Mouse (Mus musculus) heart, postnatal 0 days (tissue): ENCODE results near the gene Dram1. TPM values are rescaled to one million over a fixed set of nuclear protein-coding genes. Genes with fewer than 3 reads are reported as not detected.
A peak's percentile ranks its signal among the peaks of the same experiment; 100 is the strongest.

ENCODE experiments used
- ATAC-seq: fragments of 200-750 bp; cut with Nextera tagmentation; 2 replicates; pipeline ENCODE4 v1.8.0; 2017; ENCODE audit warnings: low read depth, moderate number of reproducible peaks, moderate library complexity; ENCODE audit not compliant: insufficient read depth
- DNase-seq: peaks from one replicate; pipeline ENCODE4 v3.0.0-alpha.2; 2016; ENCODE audit warnings: low spot score
- H3K27ac ChIP-seq: fragments of 300-500 bp; sonication (generic); 2 replicates; pipeline ENCODE4 v1.5.1; 2014; ENCODE audit warnings: low read depth, mild to moderate bottlenecking
- H3K27me3 ChIP-seq: fragments of 300-500 bp; sonication (generic); 2 replicates; pipeline ENCODE4 v1.6.1; 2014; ENCODE audit warnings: low read length, mixed read lengths; ENCODE audit not compliant: control insufficient read depth, insufficient read depth
- H3K36me3 ChIP-seq: fragments of 300-500 bp; sonication (generic); replicated peaks from 2 replicates; pipeline ENCODE4 v1.6.1; 2014; ENCODE audit warnings: low read length, mixed read lengths; ENCODE audit not compliant: control insufficient read depth, insufficient read depth
- H3K4me1 ChIP-seq: fragments of 300-500 bp; sonication (generic); 2 replicates; pipeline ENCODE4 v1.6.1; 2014; ENCODE audit warnings: antibody characterized with exemption; ENCODE audit not compliant: control insufficient read depth, insufficient read depth
- H3K4me2 ChIP-seq: fragments of 300-500 bp; sonication (generic); 2 replicates; pipeline ENCODE4 v1.6.1; 2014; ENCODE audit warnings: low read depth, mild to moderate bottlenecking, low read length, moderate library complexity
- H3K4me3 ChIP-seq: fragments of 300-500 bp; sonication (generic); 2 replicates; pipeline ENCODE4 v1.5.1; 2014; ENCODE audit warnings: low read depth, low read length
- H3K9ac ChIP-seq: fragments of 300-500 bp; sonication (generic); replicated peaks from 2 replicates; pipeline ENCODE4 v1.6.1; 2014; ENCODE audit warnings: low read depth, low read length, mixed read lengths
- H3K9me3 ChIP-seq: fragments of 300-500 bp; sonication (generic); replicated peaks from 2 replicates; pipeline ENCODE4 v1.6.1; 2016; ENCODE audit warnings: low read length; ENCODE audit not compliant: control insufficient read depth
- CTCF ChIP-seq: IDR thresholded peaks from 2 replicates; pipeline ENCODE4 v1.5.1; 2016; ENCODE audit warnings: antibody characterized with exemption, control low read depth, low read depth
- EP300 ChIP-seq: IDR thresholded peaks from 2 replicates; pipeline ENCODE4 v1.6.1; 2016; ENCODE audit warnings: antibody characterized with exemption, low read depth
- WGBS: fragments of 180-500 bp; shearing (Covaris S2); extraction: QIAGEN DNeasy Blood & Tissue Kit; methylation state at CpG from one replicate; pipeline ENCODE4 v1.1.7; 2014; 5-methylcytosine and 5-hydroxymethylcytosine counted together
- polyA plus RNA-seq: library from polyadenylated mRNA; unstranded; fragments of >200 nt; fragmentation: Nextera tagmentation; extraction: Ambion mirVana; gene quantifications from 2 replicates; pipeline ENCODE4 v1.2.1, GENCODE M21; 2015
- total RNA-seq: library from RNA; depleted of rRNA; stranded (reverse); fragments of >200 nt; gene quantifications from 2 replicates; pipeline ENCODE4 v1.2.3, GENCODE M21; 2014; ENCODE audit warnings: low replicate concordance

Dram1 gene
- total and polyA plus RNA-seq, 2 experiments from 2014 or later, result 1.5 to 1.8 TPM

DNA sequence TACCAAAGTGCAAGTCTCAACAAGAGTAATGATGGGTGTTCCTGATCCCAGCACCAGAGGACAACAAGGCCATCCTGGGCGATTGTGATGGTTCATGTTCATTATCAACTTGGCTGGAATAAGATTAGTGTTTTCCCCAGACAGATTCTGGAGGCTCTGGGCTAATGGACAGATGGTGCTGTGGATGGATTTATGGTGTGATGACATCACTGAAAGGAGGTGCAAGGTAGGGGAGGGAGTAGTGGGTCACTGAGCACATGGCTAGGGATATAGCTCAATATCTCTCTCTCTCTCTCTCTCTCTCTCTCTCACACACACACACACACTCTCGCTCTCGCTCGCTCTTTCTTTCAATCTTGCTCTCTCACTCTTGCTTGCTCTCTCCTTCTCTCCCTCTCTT, 60.7 kb downstream of the Dram1 start:
- Histone ChIP-seq H3K4me3 (no peak overlapping the region), H3K27me3 (no peaks in the 10 kb centered on the region), H3K9me3 (no peaks in the 10 kb centered on the region), H3K36me3 (no peaks in the 10 kb centered on the region), H3K27ac (no peak overlapping the region), H3K4me1 (peaks cover 5% of the 10 kb centered on the region; the same call in 1 of the 2 replicates), H3K9ac (no peak overlapping the region), H3K4me2 (no peak overlapping the region)
- ATAC-seq (no peak), DNase-seq (no peak)
- 89% methylated on average over 4 of the region's 4 CpGs for WGBS
- TF ChIP-seq CTCF (no peak), EP300 (no peak)

DNA sequence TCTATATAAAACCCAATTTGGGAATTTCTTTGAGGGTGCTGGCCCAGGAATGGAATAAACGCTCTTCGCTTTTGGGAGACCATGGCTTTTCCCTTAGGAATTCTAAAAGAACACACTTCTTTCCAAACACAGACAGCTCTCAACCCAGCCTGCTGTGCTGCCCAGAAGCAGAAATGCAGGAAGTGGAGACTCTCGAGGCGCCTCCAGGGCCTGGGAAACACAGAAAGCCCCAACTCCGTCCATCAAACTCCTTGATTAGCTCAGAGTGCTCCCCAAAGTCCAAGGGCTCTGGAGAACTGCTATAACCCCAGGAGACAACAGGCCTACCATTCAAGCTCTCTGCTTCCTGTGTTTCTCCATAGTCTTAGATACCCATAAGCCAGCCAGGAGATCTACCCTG, 61.7 kb downstream of the Dram1 start:
- Histone ChIP-seq H3K36me3 (no peaks in the 10 kb centered on the region), H3K4me2 (no peak overlapping the region), H3K9ac (no peak overlapping the region), H3K27me3 (no peaks in the 10 kb centered on the region), H3K27ac (no peak overlapping the region), H3K4me1 (peaks cover 5% of the 10 kb centered on the region; the same call in 1 of the 2 replicates), H3K4me3 (no peak overlapping the region), H3K9me3 (no peaks in the 10 kb centered on the region)
- no peak for DNase-seq
- TF ChIP-seq CTCF (no peak), EP300 (no peak)
- WGBS, result 73% methylated on average over 5 of the region's 5 CpGs
- no peak for ATAC-seq

DNA sequence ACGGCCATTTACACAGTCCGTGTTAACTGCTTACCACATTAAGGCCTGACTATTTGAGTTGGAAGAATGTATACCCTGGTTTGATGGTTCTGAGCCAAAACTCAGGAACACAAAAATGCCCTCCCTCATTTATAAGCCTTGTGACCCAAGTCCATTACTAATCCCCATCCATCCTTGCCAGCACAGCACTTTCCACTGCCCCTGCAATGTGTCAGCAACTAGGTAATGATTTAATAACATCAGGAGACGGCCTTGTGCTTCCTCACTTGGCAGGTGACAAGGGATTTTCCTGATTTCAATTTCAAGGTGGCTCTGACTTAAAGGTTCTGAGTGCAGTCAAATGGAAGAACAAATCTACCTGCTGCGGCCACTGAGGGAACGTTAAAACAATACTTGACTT, 64.0 kb downstream of the Dram1 start:
- WGBS, result 83% methylated on average over 5 of the region's 5 CpGs
- TF ChIP-seq EP300 (no peak), CTCF (no peak)
- no peaks in the 10 kb centered on the region for H3K4me1 ChIP-seq
- no peak overlapping the region for H3K27ac ChIP-seq
- no peak overlapping the region for H3K4me3 ChIP-seq
- H3K27me3 ChIP-seq, result no peaks in the 10 kb centered on the region
- H3K9ac ChIP-seq, result no peak overlapping the region
- H3K9me3 ChIP-seq, result no peaks in the 10 kb centered on the region
- no peak for ATAC-seq
- DNase-seq, result no peak
- no peaks in the 10 kb centered on the region for H3K36me3 ChIP-seq
- H3K4me2 ChIP-seq, result no peak overlapping the region

DNA sequence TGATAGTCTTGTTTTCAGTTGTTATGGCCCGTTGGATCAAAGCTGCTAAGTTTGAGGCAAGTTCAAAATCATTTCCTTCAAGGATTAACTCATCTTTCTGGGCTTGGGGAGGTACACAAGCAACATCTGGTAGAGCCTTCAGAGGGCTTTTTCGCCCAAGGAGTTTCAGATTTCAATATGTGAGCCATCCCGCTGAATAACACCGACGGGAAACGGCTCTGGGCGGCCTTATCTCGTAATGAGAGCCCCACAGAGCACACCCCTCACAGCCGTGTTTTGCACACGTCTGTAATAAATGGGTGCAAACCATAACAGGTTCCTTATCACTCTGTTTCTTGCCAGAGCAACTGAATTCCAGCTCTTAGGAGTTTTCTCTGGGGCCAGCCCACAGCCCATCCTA, 69.0 kb downstream of the Dram1 start:
- ATAC-seq (no peak), DNase-seq (no peak)
- H3K9ac ChIP-seq, result no peak overlapping the region
- 53% methylated on average over 10 of the region's 10 CpGs for WGBS
- H3K4me2 ChIP-seq, result no peak overlapping the region
- no peak overlapping the region for H3K4me3 ChIP-seq
- H3K36me3 ChIP-seq, result no peaks in the 10 kb centered on the region
- H3K9me3 ChIP-seq, result no peaks in the 10 kb centered on the region
- H3K27ac ChIP-seq, result no peak overlapping the region
- TF ChIP-seq EP300 (no peak), CTCF (no peak)
- H3K27me3 ChIP-seq, result no peaks in the 10 kb centered on the region
- no peaks in the 10 kb centered on the region for H3K4me1 ChIP-seq

DNA sequence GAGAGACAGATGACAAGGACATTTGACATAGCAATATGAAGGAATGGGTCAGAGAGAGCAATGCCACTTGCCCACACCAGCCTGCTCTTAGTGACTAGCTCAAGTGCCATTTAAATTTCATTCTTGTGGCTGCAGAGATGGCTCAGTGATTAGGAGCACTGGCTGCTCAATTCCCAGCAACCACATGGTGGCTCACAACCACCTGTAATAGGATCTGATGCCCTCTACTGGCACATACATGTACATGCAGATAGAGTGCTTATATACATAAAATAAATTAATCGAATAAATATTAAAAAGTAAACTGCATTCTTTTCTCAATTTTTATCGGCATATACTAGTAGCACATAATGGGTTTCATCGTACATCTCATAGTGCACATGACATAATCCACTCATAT, 72.6 kb downstream of the Dram1 start:
- DNase-seq, result no peak
- Histone ChIP-seq H3K4me2 (no peak overlapping the region), H3K4me1 (no peaks in the 10 kb centered on the region), H3K27ac (no peak overlapping the region), H3K9ac (no peak overlapping the region), H3K27me3 (no peaks in the 10 kb centered on the region), H3K36me3 (no peaks in the 10 kb centered on the region), H3K4me3 (no peak overlapping the region), H3K9me3 (no peaks in the 10 kb centered on the region)
- TF ChIP-seq EP300 (no peak), CTCF (peak; percentile 20; the same call in 1 of the 2 replicates)
- 87% methylated on average over 3 of the region's 3 CpGs for WGBS
- no peak for ATAC-seq

DNA sequence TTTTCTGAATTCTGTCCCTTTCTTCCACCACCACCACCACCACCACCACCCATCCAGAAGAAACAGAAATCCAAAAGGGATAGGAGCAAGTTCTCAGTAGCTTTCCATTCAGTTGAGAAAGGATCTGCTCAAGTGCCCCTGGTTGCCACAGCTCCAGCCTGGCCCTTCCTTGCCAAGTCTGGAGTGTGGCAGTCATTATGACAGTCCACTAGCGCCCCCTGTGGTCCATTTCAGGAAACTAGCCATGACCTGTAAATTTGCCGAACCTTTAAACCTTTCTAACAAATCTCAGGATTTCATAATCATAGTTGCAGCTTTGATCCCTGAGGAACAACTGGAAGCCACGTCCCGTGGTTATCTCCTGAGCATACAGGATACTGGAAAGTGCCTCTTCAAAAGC, 74.6 kb downstream of the Dram1 start:
- DNase-seq (peak; percentile 59), ATAC-seq (peak; percentile 55; the same call in 1 of the 2 replicates)
- peak; percentile 74 for TF ChIP-seq CTCF
- no peak for TF ChIP-seq EP300
- H3K27ac ChIP-seq, result no peak overlapping the region
- H3K9me3 ChIP-seq, result peaks cover 6% of the 10 kb centered on the region; the same call in 1 of the 2 replicates
- H3K4me2 ChIP-seq, result no peak overlapping the region
- whole genome bisulfite sequencing, result 6% methylated on average over 4 of the region's 4 CpGs
- no peaks in the 10 kb centered on the region for H3K4me1 ChIP-seq
- H3K9ac ChIP-seq, result no peak overlapping the region
- no peak overlapping the region for H3K4me3 ChIP-seq
- no peaks in the 10 kb centered on the region for H3K36me3 ChIP-seq
- H3K27me3 ChIP-seq, result no peaks in the 10 kb centered on the region
